9 mouse cellular contexts compared by ENCODE assay signal in genomic region chr9:121761091-121761665, GRCm38 (mm10). TPM values are rescaled to one million over a fixed set of nuclear protein-coding genes. Genes with fewer than 3 reads are reported as not detected.
DNase-seq lines count a peak whose midpoint lies in the region; ATAC-seq and TF ChIP-seq lines count a peak whose summit lies in the region.
"Had no signal": no experiment of that assay in that cellular context is flagged by ENCODE, and none has a peak within 500 bp of the region (broad histone marks: within the 10 kb centered on the region; RNA-seq: fewer than 3 reads in every experiment).

No protein-coding gene starts in this region.

- TF ChIP-seq POLR2A in heart, adult 2 months (IDR thresholded peaks at IDR 0.05; ENCODE audit: insufficient read depth, low read depth, low read length) = no peak

- no peaks in the 10 kb centered on the region for H3K9me3 ChIP-seq in ES-E14 (ENCODE audit: control insufficient read depth, insufficient read depth, low read depth, low read length)
- H3K9me3 ChIP-seq in forebrain, embryonic 15.5 days = no peaks in the 10 kb centered on the region
- H3K9me3 ChIP-seq in liver, embryonic 15.5 days (replicated peaks) = no peaks in the 10 kb centered on the region

- H3K4me1 ChIP-seq in heart, adult 2 months (ENCODE audit: control insufficient read depth, insufficient read depth, low read length) = peaks cover 4% of the 10 kb centered on the region
- H3K4me1 ChIP-seq in ES-E14 (ENCODE audit: control insufficient read depth in 2 of 2, insufficient read depth in 2 of 2, low read length in 2 of 2, poor library complexity in 1 of 2) = peaks cover 0 to 29% of the 10 kb centered on the region in 2 experiments; a peak in 2 of 4 replicates
- H3K4me1 ChIP-seq in forebrain, embryonic 15.5 days = peaks cover 32% of the 10 kb centered on the region
- H3K4me1 ChIP-seq in liver, embryonic 15.5 days (replicated peaks) = peaks cover 25% of the 10 kb centered on the region; the same call in 1 of the 2 replicates

- in situ Hi-C loops in ES-E14 (cut with MboI; ENCODE audit: low sequenced_read_pairs in 2 of 2, unreplicated experiment in 2 of 2) = no loop called here

- H3K4me3 ChIP-seq in heart, adult 2 months = no peak overlapping the region; the same call in 1 of the 2 replicates
- peak overlapping the region; percentile 73 to 77; a peak in 3 of 4 replicates for H3K4me3 ChIP-seq in ES-E14 (ENCODE audit: insufficient read depth in 1 of 2, low read depth in 1 of 2, low read length in 2 of 2, poor library complexity in 1 of 2, severe bottlenecking in 1 of 2)
- peak overlapping the region; percentile 76 for H3K4me3 ChIP-seq in forebrain, embryonic 15.5 days
- H3K4me3 ChIP-seq in liver, embryonic 15.5 days (replicated peaks) = no peak overlapping the region

- intact Hi-C loops in heart, adult 2 months (cut with DNase I) = no loop called here
- intact Hi-C loops in heart, postnatal 10 days (cut with DNase I) = loop anchor here (2.0 kb wide), 1 partner anchor 16 kb away; the partner anchor contains the start of gene Klhl40

- TF ChIP-seq EP300 in heart, adult 2 months (IDR thresholded peaks at IDR 0.05; ENCODE audit: insufficient read depth, low read depth, low read length) = no peak

- ATAC-seq in forebrain, embryonic 15.5 days (replicated peaks) = no peak
- ATAC-seq in liver, embryonic 15.5 days (ENCODE audit: insufficient read depth) = no peak

- peak overlapping the region; percentile 96 for H3K4me2 ChIP-seq in forebrain, embryonic 15.5 days (replicated peaks)
- 0 out of 2 replicates have a peak overlapping the region, but pooled peaks have one; percentile 70 for H3K4me2 ChIP-seq in liver, embryonic 15.5 days

- no peaks in the 10 kb centered on the region for H3K36me3 ChIP-seq in heart, adult 2 months (ENCODE audit: control insufficient read depth, insufficient read depth, low read length)
- H3K36me3 ChIP-seq in ES-E14 (ENCODE audit: control insufficient read depth, insufficient read depth, low read length, poor library complexity, severe bottlenecking) = peaks cover 7% of the 10 kb centered on the region
- peaks cover 26% of the 10 kb centered on the region for H3K36me3 ChIP-seq in forebrain, embryonic 15.5 days
- H3K36me3 ChIP-seq in liver, embryonic 15.5 days (replicated peaks) = peaks cover 6% of the 10 kb centered on the region

- peak in 1 of 2 experiments; percentile 40 for DNase-seq in heart, adult 2 months
- DNase-seq in heart, postnatal 10 days = no peak
- no peak for DNase-seq in ES-E14 (ENCODE audit: low read depth, low spot score)
- no peak for DNase-seq in spleen, postnatal 36 days (ENCODE audit: low spot score in 2 of 2)
- DNase-seq in ovary, adult 18-20 months (ENCODE audit: low spot score) = no peak
- no peak for DNase-seq in left cerebral cortex, adult 9 months (ENCODE audit: low spot score in 2 of 2)

- H3K27me3 ChIP-seq in heart, adult 2 months (ENCODE audit: control insufficient read depth, insufficient read depth, low read length) = no peaks in the 10 kb centered on the region
- H3K27me3 ChIP-seq in forebrain, embryonic 15.5 days = no peaks in the 10 kb centered on the region
- H3K27me3 ChIP-seq in liver, embryonic 15.5 days = peaks cover 47% of the 10 kb centered on the region
- H3K27me3 ChIP-seq: CH12.LX had no signal

- WGBS in heart, adult 2 months = 56% methylated on average over 10 of the region's 10 CpGs
- WGBS in forebrain, embryonic 15.5 days = 50% methylated on average over 10 of the region's 10 CpGs
- WGBS in liver, embryonic 15.5 days (ENCODE audit: insufficient replicate concordance) = 61% methylated on average over 10 of the region's 10 CpGs

- TF ChIP-seq CTCF in heart, adult 2 months (IDR thresholded peaks at IDR 0.05) = no peak

- H3K27ac ChIP-seq in heart, adult 2 months = peak overlapping the region; percentile 90; the same call in 1 of the 2 replicates
- no peak overlapping the region for H3K27ac ChIP-seq in ES-E14 (ENCODE audit: insufficient read depth, low read depth, low read length, poor library complexity, severe bottlenecking)
- no peak overlapping the region for H3K27ac ChIP-seq in forebrain, embryonic 15.5 days (replicated peaks)
- no peak overlapping the region for H3K27ac ChIP-seq in liver, embryonic 15.5 days (replicated peaks)

- H3K9ac ChIP-seq in heart, adult 2 months (ENCODE audit: low read depth, low read length) = no peak overlapping the region
- H3K9ac ChIP-seq in ES-E14 (ENCODE audit: insufficient read depth, low read depth, low read length, poor library complexity, severe bottlenecking) = peak overlapping the region; percentile 84
- peak overlapping the region; percentile 83 for H3K9ac ChIP-seq in forebrain, embryonic 15.5 days (replicated peaks)
- H3K9ac ChIP-seq in liver, embryonic 15.5 days = no peak overlapping the region

- H3K79me2 ChIP-seq in heart, adult 2 months (replicated peaks; ENCODE audit: control insufficient read depth, insufficient read depth, low read length) = no peaks in the 10 kb centered on the region

TF ChIP-seq in ES-E14, 5 proteins besides CTCF, POLR2A, EP300 and RAD21:
- TF ChIP-seq MAFK (IDR thresholded peaks at IDR 0.05; ENCODE audit: insufficient read depth, low read depth, low read length) (no peak), CHD2 (IDR thresholded peaks at IDR 0.05; ENCODE audit: low read depth, low read length) (no peak), HCFC1 (IDR thresholded peaks at IDR 0.05; ENCODE audit: borderline replicate concordance, insufficient read depth, low read length) (no peak), ZC3H11A (IDR thresholded peaks at IDR 0.05; ENCODE audit: borderline replicate concordance, low read depth, low read length) (no peak)

RNA-seq across cellular contexts. Expression of gene Zfp651, which starts 2.0 kb away (rescaled TPM):
- total RNA-seq in heart, adult 2 months (2021) = 100 to 1,000 TPM; 117 to 130 TPM
- polyA plus RNA-seq in heart, adult 2 months (2012; rRNA removed) = 67.7 and 84.2 TPM in 2 replicates
- 10 to 100 TPM; 89.0 to 98.3 TPM for total RNA-seq in heart, postnatal 10 days (2021)
- total RNA-seq in ES-E14 (2012; rRNA removed) = 6.7 and 8.0 TPM in 2 replicates
- 20.1 and 20.6 TPM in 2 replicates for polyA plus RNA-seq in forebrain, embryonic 15.5 days (2015; fragmentation: Nextera tagmentation; extraction: Ambion mirVana)
- polyA plus RNA-seq in liver, embryonic 15.5 days (2015; fragmentation: Nextera tagmentation; extraction: Ambion mirVana) = 1.6 and 2.0 TPM in 2 replicates

RNA-seq across cellular contexts. Expression of gene Klhl40, which starts 16.2 kb away (rescaled TPM):
- total RNA-seq in heart, adult 2 months (2021) = 10 to 100 TPM; 12.3 to 17.4 TPM
- polyA plus RNA-seq in heart, adult 2 months (2012; rRNA removed) = 11.0 and 13.1 TPM in 2 replicates
- 10 to 100 TPM; 10.4 to 10.7 TPM for total RNA-seq in heart, postnatal 10 days (2021)
- 0.21 and 0.62 TPM in 2 replicates for total RNA-seq in ES-E14 (2012; rRNA removed)
- polyA plus RNA-seq in forebrain, embryonic 15.5 days (2015; fragmentation: Nextera tagmentation; extraction: Ambion mirVana) = 0.50 and 0.69 TPM in 2 replicates
- polyA plus RNA-seq in liver, embryonic 15.5 days (2015; fragmentation: Nextera tagmentation; extraction: Ambion mirVana) = 0.67 and 0.98 TPM in 2 replicates
- total RNA-seq: CH12.LX had no signal

RNA-seq across cellular contexts. Expression of gene Hhatl, which starts 31.1 kb away (rescaled TPM):
- 100 to 1,000 TPM in 1 of 2 experiments, 10 to 100 TPM in 1; 96.3 to 111 TPM for total RNA-seq in heart, adult 2 months (2021)
- polyA plus RNA-seq in heart, adult 2 months (2012; rRNA removed) = 201 and 224 TPM in 2 replicates
- total RNA-seq in heart, postnatal 10 days (2021) = 100 to 1,000 TPM; 111 to 112 TPM
- total RNA-seq in ES-E14 (2012; rRNA removed) = 0.09 TPM in 1 of 2 replicates, not detected in the other
- polyA plus RNA-seq in forebrain, embryonic 15.5 days (2015; fragmentation: Nextera tagmentation; extraction: Ambion mirVana) = 0.25 TPM in 1 of 2 replicates, not detected in the other
- polyA plus RNA-seq in liver, embryonic 15.5 days (2015; fragmentation: Nextera tagmentation; extraction: Ambion mirVana) = 0.18 TPM in 2 replicates
- total RNA-seq: CH12.LX had no signal

RNA-seq across cellular contexts. Expression of gene Nktr, which starts 42.2 kb away (rescaled TPM):
- total RNA-seq in heart, adult 2 months (2021) = 10 to 100 TPM; 28.7 to 33.1 TPM
- 23.1 and 39.2 TPM in 2 replicates for polyA plus RNA-seq in heart, adult 2 months (2012; rRNA removed)
- 10 to 100 TPM; 46.9 to 47.7 TPM for total RNA-seq in heart, postnatal 10 days (2021)
- total RNA-seq in ES-E14 (2012; rRNA removed) = 57.8 and 69.6 TPM in 2 replicates
- 57.5 and 58.4 TPM in 2 replicates for polyA plus RNA-seq in forebrain, embryonic 15.5 days (2015; fragmentation: Nextera tagmentation; extraction: Ambion mirVana)
- polyA plus RNA-seq in liver, embryonic 15.5 days (2015; fragmentation: Nextera tagmentation; extraction: Ambion mirVana) = 23.0 and 25.2 TPM in 2 replicates

RNA-seq across cellular contexts. Expression of gene Ss18l2, which starts 51.0 kb away (rescaled TPM):
- total RNA-seq in heart, adult 2 months (2021) = 100 to 1,000 TPM; 125 to 138 TPM
- polyA plus RNA-seq in heart, adult 2 months (2012; rRNA removed) = 103 and 154 TPM in 2 replicates
- total RNA-seq in heart, postnatal 10 days (2021) = 100 to 1,000 TPM; 133 to 136 TPM
- total RNA-seq in ES-E14 (2012; rRNA removed) = 22.3 and 40.8 TPM in 2 replicates
- 145 TPM in 2 replicates for polyA plus RNA-seq in forebrain, embryonic 15.5 days (2015; fragmentation: Nextera tagmentation; extraction: Ambion mirVana)
- polyA plus RNA-seq in liver, embryonic 15.5 days (2015; fragmentation: Nextera tagmentation; extraction: Ambion mirVana) = 55.3 TPM in 2 replicates

Comparison
In these comparisons a context has a peak if more than half of its experiments do, and no peak if none do; other contexts are left out.
1. H3K4me3 ChIP-seq: peak in ES-E14 (2 of 2) and forebrain, embryonic 15.5 days (single experiment); none in heart, adult 2 months (single experiment) and liver, embryonic 15.5 days (single experiment).
2. H3K9ac ChIP-seq: peak in ES-E14 (single experiment) and forebrain, embryonic 15.5 days (single experiment); none in heart, adult 2 months (single experiment) and liver, embryonic 15.5 days (single experiment).
3. RNA of gene Hhatl, which starts 31.1 kb away (total RNA-seq): 111 to 112 TPM in heart, postnatal 10 days and 96.3 to 111 TPM in heart, adult 2 months; 0.09 TPM in ES-E14; every median in the first group is over 10 times any median in the second.